Mouse (Mus musculus): ENCODE measurements around the gene Hpn.

GRCm38 (mm10) chr7:31049846-31050281 is 65.2 kb downstream of the Hpn start:
- TF ChIP-seq CTCF (IDR thresholded peaks at IDR 0.05; ENCODE audit: control insufficient read depth, insufficient read depth, low read length): no peak
- no peak for TF ChIP-seq POLR2A (IDR thresholded peaks at IDR 0.05; ENCODE audit: borderline replicate concordance, control insufficient read depth, low read depth, low read length)
